In the genomic region with DNA sequence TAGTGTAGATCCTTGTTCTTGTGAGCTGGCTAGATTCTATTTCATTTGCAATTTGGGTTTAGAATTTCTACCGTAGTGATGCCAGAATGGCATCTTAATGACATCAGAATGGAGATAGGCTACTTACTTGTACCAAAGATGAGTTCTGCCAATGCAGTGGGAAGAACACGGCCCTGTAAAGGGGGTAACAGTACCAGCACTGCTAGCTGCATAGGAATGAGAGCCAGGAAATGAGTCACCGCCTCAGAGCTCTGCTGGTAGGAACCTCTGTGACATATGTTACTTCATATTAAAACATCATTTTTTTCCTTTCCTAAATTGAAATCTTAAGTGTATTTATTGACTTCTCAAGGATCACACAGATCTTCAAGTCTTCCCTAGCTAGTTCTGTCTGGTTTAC, we compare ENCODE assay signal across 18 mouse cellular contexts.
DNase-seq lines count a peak whose midpoint lies in the region; ATAC-seq and TF ChIP-seq lines count a peak whose summit lies in the region.
"Had no signal": no experiment of that assay in that cellular context is flagged by ENCODE, and none has a peak within 500 bp of the region (broad histone marks: within the 10 kb centered on the region; RNA-seq: fewer than 3 reads in every experiment).

No protein-coding gene starts in this region.

- no peak for TF ChIP-seq CTCF in layer of hippocampus, adult 2 months (conservative IDR thresholded peaks at IDR 0.05)

- DNase-seq in cerebellum, adult 9-10 months: peak; percentile 13
- DNase-seq in cerebellum, adult 11-12 months: no peak
- DNase-seq in layer of hippocampus, adult 2 months (ENCODE audit: low spot score in 2 of 2): peak in 1 of 2 experiments; percentile 41
- no peak for DNase-seq in layer of hippocampus, postnatal 14 days (ENCODE audit: low spot score in 2 of 2)
- DNase-seq in 416B (ENCODE audit: low read depth): peak; percentile 84
- DNase-seq in retina, postnatal 1 day: no peak
- DNase-seq in thymus, postnatal 0 days (ENCODE audit: low spot score): no peak
- DNase-seq: adrenal gland, postnatal 36 days; gastrocnemius, adult 2 months; heart, adult 18-20 months; lung, postnatal 10 days; thymus, postnatal 36 days had no signal

- 0 out of 2 replicates have a peak, but pooled peaks have one; percentile 45 for ATAC-seq in common myeloid progenitor, adult 5-6 weeks (replicated peaks; ENCODE audit: low read depth, poor library complexity, severe bottlenecking)

- H3K4me3 ChIP-seq in layer of hippocampus, adult 2 months: no peak overlapping the region; the same call in 1 of the 2 replicates
- H3K4me3 ChIP-seq: embryonic facial prominence, embryonic 15.5 days; gastrocnemius, adult 2 months; hindbrain, embryonic 12.5 days; limb, embryonic 13.5 days; liver, embryonic 15.5 days had no signal

- peak overlapping the region; percentile 70; the same call in 1 of the 2 replicates for H3K27ac ChIP-seq in layer of hippocampus, adult 2 months
- H3K27ac ChIP-seq: embryonic facial prominence, embryonic 15.5 days; gastrocnemius, adult 2 months; hindbrain, embryonic 12.5 days; limb, embryonic 13.5 days; liver, embryonic 15.5 days; stomach, postnatal 0 days had no signal

Comparison
In these comparisons a context has a peak if more than half of its experiments do, and no peak if none do; other contexts are left out.
1. DNase-seq: peak in cerebellum, adult 9-10 months (single experiment) and 416B (single experiment); none in cerebellum, adult 11-12 months (single experiment), layer of hippocampus, postnatal 14 days (0 of 2), retina, postnatal 1 day (single experiment) and thymus, postnatal 0 days (single experiment).